Mouse (Mus musculus) CD8-positive naive resting alpha-beta T cell, adult 57 days (primary cell): ENCODE data around the gene Prkacb. TPM values are rescaled to one million over a fixed set of nuclear protein-coding genes. Genes with fewer than 3 reads are reported as not detected.

Experiments used
- total RNA-seq: library from RNA; stranded (reverse); gene quantifications from one replicate; pipeline ENCODE4 v1.2.4, GENCODE M21; 2023

Prkacb gene
- 144 TPM for total RNA-seq

GRCm38 (mm10) chr3:146812901-146813393 lies at the start of gene Prkacb:
Prkacb (minus strand) TSS chr3:146812990.

DNA sequence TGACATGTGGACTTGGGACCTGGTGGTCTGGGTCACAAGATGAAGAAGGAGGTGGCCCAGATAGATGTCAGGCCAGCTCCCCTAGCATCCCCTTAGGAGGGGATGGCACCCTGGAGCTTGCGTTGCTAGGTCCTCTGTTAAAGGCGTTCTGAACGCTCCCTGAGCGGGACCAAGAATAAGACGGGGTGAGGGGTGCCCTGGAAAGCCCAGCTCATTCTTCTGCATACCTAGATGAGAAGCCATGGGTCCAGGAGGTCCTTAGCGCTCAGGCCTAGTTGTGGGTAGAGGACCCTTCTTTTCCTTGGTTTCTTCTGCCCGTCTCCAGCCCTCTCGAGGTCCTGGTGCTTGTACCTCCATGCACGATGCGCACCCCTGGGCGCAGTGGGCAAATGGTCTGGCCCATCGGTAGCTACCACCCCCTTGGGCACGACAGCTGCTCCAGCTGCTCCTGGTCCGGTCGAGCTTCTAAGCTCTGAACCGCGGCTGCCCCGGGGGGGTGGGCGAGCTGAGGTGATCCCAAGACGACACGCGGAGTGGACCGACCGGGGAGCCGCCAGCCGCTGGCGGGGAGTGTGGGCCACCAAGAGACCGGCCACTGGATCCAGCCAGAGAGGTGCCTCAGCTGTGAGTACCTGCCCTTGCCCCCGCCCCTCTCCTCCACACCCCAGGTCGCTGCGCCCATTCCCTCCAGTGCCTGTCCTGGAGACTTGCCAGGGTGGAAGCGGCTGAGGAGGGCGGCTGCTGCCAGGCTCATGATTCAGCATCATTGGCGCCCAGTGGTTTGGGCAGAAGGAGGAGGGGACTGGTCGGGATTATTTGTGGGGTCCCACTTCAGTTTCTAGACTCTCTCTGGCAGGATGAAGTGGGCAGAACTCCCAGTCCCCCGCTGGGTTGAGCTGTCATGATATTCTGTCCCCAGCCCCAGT lies 39.4 kb upstream of the Prkacb start, which contains the start of gene Ttll7:
TSS of gene Ttll7 (plus strand) at position 402 of the 926 bp plus-strand sequence.

GRCm38 (mm10) chr3:146684811-146685675 lies 127.7 kb downstream of the Prkacb start, which contains the start of gene Samd13:
Samd13 (minus strand) TSS chr3:146685592.

Other genes starting within 250 kb of the Prkacb start
- gene Uox, start 242.6 kb downstream of the Prkacb start, total RNA-seq: not detected
- gene Dnase2b, start 197.4 kb downstream of the Prkacb start, total RNA-seq: not detected
- gene 4930503B20Rik, start 161.7 kb downstream of the Prkacb start, total RNA-seq: not detected
- not detected for gene Samd13, start 127.4 kb downstream of the Prkacb start, total RNA-seq
- gene Ttll7, start 39.4 kb upstream of the Prkacb start, total RNA-seq: not detected